Mouse (Mus musculus): ENCODE measurements around the gene Tmeff1.
"Not testable (repeated sequence)": the region's sequence is repeated elsewhere in the genome, so short reads cannot be mapped to it uniquely, and the experiment has no call there.

Gene Tmeff1

GRCm38 (mm10) chr4:48676570-48677185 is 91.7 kb downstream of the Tmeff1 start:
- no peak for DNase-seq (ENCODE audit: low read depth, low spot score)

DNA sequence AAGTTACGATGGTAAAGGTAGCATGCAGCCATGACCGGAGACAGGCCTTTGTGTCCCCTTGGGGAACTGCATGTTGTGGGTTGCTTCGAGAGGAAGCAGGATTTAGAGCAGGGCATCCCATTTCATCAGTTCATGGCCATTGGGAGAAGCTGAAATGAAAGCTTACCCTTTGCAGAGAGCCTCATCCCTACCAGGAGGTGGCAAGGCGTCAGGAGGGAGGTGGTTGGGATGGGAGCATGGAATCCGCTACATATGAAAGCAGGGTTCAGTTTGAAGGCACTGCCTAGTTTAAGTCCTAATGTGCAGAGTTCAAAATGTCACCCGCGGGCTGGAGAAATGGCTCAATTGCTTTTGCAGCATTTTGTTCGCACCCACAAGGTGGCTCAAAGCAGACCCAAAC is 92.3 kb downstream of the Tmeff1 start:
- DNase-seq (ENCODE audit: low read depth, low spot score) = no peak

GRCm38 (mm10) chr4:48677812-48678211 is 92.8 kb downstream of the Tmeff1 start:
- no peak for DNase-seq (ENCODE audit: low read depth, low spot score)

GRCm38 (mm10) chr4:48678793-48679192 is 93.8 kb downstream of the Tmeff1 start:
- DNase-seq (ENCODE audit: low read depth, low spot score) = no peak

DNA sequence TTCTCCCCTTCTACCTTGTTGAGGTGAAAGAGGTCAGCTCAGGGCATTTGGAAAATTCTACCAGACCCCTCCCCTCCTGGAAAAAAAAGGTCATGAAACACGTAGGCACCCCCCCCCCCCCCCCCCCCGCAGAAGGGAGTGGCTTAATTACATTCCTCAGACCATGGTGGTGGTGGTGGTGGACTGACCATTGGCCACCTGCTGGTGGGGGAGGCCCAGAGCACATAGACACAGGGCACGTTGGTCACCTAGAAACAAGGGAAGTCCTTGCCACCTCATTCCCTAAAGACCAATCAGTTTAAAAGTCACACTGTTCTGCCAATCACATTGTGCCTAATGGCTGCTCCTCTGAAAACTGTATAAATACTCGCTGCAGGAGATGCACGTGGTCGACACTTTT is 94.8 kb downstream of the Tmeff1 start:
- DNase-seq (ENCODE audit: low read depth, low spot score) = not testable (repeated sequence)

GRCm38 (mm10) chr4:48680214-48680613 is 95.2 kb downstream of the Tmeff1 start:
- DNase-seq (ENCODE audit: low read depth, low spot score) = no peak

DNA sequence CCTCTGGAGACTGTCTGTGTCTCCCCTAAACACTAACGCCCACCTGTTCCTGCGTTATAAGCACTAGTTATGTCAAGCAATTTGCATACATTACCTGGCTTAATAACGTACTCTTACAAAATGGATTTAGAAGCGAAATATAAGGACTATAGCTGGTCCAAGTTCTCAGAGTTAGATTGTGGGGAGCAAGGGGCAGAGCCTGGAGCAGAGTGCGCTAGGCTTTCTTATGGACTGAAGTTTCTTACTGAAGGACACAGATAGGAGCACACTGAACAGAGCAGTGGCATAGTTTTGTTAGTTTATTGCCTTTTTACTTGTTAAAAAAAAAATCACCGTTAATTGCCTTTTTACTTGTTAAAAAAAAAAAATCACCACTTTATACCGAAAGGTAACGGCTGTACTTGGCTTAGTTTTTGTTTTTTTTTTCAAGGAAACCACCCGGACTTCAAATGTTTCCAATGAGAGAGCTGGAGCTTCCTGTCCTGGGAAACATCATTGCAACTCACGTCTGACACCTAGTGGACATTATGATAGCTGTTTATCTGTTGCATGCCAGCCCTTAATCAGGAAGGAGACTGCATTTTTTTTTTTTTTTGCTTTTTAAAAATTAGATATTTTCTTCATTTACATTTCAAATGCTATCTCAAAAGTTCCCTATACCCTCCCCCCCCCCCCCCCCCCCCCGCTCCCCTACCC is 95.8 kb downstream of the Tmeff1 start:
- peak; percentile 66 for DNase-seq (ENCODE audit: low read depth, low spot score)

DNA sequence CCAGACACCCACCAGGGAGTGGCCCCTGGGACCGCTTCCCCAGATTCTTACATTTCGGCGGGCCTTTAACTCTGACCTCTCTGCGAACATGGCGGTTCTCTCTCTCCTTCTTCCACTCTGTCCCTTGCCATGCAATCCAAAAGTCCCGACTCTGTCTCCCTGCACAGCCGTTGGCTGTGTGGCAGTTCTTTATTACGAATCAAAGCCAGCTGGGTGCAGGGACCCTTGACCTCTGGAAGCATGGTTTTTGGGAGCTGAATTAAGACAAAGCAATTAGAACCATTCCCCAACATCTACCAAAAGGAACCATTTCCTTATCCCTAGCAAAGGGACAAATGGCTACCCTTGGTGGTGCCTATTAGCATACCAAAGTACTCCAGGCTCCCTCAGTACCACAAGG is 98.2 kb downstream of the Tmeff1 start:
- DNase-seq (ENCODE audit: low read depth, low spot score) = no peak

- not testable (repeated sequence) for DNase-seq (ENCODE audit: low read depth, low spot score)
Observed at GRCm38 (mm10) chr4:48683633-48684209, 98.7 kb downstream of the Tmeff1 start.

GRCm38 (mm10) chr4:48684593-48685187 is 99.7 kb downstream of the Tmeff1 start:
- no peak for DNase-seq (ENCODE audit: low read depth, low spot score)

GRCm38 (mm10) chr4:48688148-48688547 is 103.2 kb downstream of the Tmeff1 start:
- no peak for DNase-seq (ENCODE audit: low read depth, low spot score)

GRCm38 (mm10) chr4:48690640-48691039 is 105.7 kb downstream of the Tmeff1 start:
- peak; percentile 51 for DNase-seq (ENCODE audit: low read depth, low spot score)

GRCm38 (mm10) chr4:48691793-48692437 is 106.9 kb downstream of the Tmeff1 start:
- DNase-seq (ENCODE audit: low read depth, low spot score) = peak; percentile 51

GRCm38 (mm10) chr4:48692736-48693292 is 107.8 kb downstream of the Tmeff1 start:
- DNase-seq (ENCODE audit: low read depth, low spot score) = no peak

- DNase-seq (ENCODE audit: low read depth, low spot score) = no peak
Observed at GRCm38 (mm10) chr4:48696706-48697105, 111.7 kb downstream of the Tmeff1 start.

- no peak for DNase-seq (ENCODE audit: low read depth, low spot score)
Observed at GRCm38 (mm10) chr4:48697302-48697701, 112.3 kb downstream of the Tmeff1 start.
